Mouse (Mus musculus) lung, embryonic 15.5 days (tissue): ENCODE measurements around the gene Wdr20rt. TPM values are rescaled to one million over a fixed set of nuclear protein-coding genes. Genes with fewer than 3 reads are reported as not detected.
"Not testable (repeated sequence)": the region's sequence is repeated elsewhere in the genome, so short reads cannot be mapped to it uniquely, and the experiment has no call there.

Experiments
- ATAC-seq: fragments of 200-750 bp; cut with Nextera tagmentation; 2 replicates; pipeline ENCODE4 v1.8.0; 2017; ENCODE audit warnings: moderate number of reproducible peaks, borderline replicate concordance; ENCODE audit not compliant: low FRiP score, low TSS enrichment; ENCODE audit errors: extremely low read depth
- H3K27ac ChIP-seq: fragments of 300-500 bp; sonication (generic); 2 replicates; pipeline ENCODE4 v1.5.1; 2015; ENCODE audit warnings: moderate library complexity, mild to moderate bottlenecking, inconsistent platforms
- H3K27me3 ChIP-seq: fragments of 300-500 bp; sonication (generic); 2 replicates; pipeline ENCODE4 v1.6.1; 2015; ENCODE audit warnings: inconsistent platforms
- H3K36me3 ChIP-seq: fragments of 300-500 bp; sonication (generic); 2 replicates; pipeline ENCODE4 v1.6.1; 2015; ENCODE audit warnings: inconsistent platforms
- H3K4me1 ChIP-seq: fragments of 300-500 bp; sonication (generic); 2 replicates; pipeline ENCODE4 v1.6.1; 2015; ENCODE audit warnings: inconsistent platforms
- H3K4me2 ChIP-seq: fragments of 300-500 bp; sonication (generic); 2 replicates; pipeline ENCODE4 v1.6.1; 2015; ENCODE audit warnings: inconsistent platforms, mild to moderate bottlenecking, moderate library complexity
- H3K4me3 ChIP-seq: fragments of 300-500 bp; sonication (generic); 2 replicates; pipeline ENCODE4 v1.5.1; 2015; ENCODE audit warnings: mild to moderate bottlenecking, inconsistent platforms
- H3K9ac ChIP-seq: fragments of 300-500 bp; sonication (generic); 2 replicates; pipeline ENCODE4 v1.6.1; 2015; ENCODE audit warnings: inconsistent platforms
- H3K9me3 ChIP-seq: fragments of 300-500 bp; sonication (generic); 2 replicates; pipeline ENCODE4 v1.6.1; 2016; ENCODE audit warnings: inconsistent platforms
- WGBS: fragments of 180-500 bp; shearing (Covaris S2); methylation state at CpG from one replicate; pipeline ENCODE4 v1.1.7; 2015; 5-methylcytosine and 5-hydroxymethylcytosine counted together
- polyA plus RNA-seq: library from polyadenylated mRNA; unstranded; fragments of >200 nt; fragmentation: Nextera tagmentation; extraction: Ambion mirVana; gene quantifications from 2 replicates; pipeline ENCODE4 v1.2.1, GENCODE M21; 2015

Wdr20rt gene
- polyA plus RNA-seq, result not detected in 2 replicates

DNA sequence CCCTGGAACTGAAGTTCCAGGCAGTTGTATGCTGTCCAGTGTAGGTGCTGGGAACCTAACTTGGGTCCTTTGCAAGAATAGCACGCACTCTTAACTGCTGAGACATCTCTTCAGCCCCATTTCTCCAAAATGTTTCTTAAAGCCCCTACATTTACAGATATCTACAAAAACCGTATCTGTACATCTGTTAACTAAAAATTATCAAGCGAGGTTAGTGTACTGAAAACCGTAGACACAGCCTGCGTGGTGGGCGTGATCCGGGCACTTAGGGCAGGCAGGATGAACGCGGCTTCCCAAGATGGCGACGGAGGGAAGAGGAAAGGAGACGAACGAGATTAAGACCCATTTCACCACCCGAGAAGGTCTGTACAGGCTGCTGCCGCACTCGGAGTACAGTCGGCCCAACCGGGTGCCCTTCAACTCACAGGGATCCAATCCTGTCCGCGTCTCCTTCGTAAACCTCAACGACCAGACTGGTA is at the start of gene Wdr20rt:
Gene Wdr20rt (plus strand): TSS at position 51 of the 479 bp plus-strand sequence.
- H3K27me3 ChIP-seq, result no peaks in the 10 kb centered on the region
- H3K9me3 ChIP-seq, result no peaks in the 10 kb centered on the region
- H3K4me2 ChIP-seq, result no peak within 1 kb of the TSS
- 92% methylated on average over 22 of the region's 22 CpGs for WGBS
- no peak within 1 kb of the TSS for H3K27ac ChIP-seq
- H3K4me3 ChIP-seq, result no peak within 1 kb of the TSS
- no peak within 1 kb of the TSS for H3K9ac ChIP-seq
- no peaks in the 10 kb centered on the region for H3K4me1 ChIP-seq
- no peaks in the 10 kb centered on the region for H3K36me3 ChIP-seq
- ATAC-seq, result no peak

GRCm38 (mm10) chr12:65187365-65187764 is 38.0 kb upstream of the Wdr20rt start:
- Histone ChIP-seq H3K9ac (no peak overlapping the region), H3K27me3 (no peaks in the 10 kb centered on the region), H3K4me3 (no peak overlapping the region), H3K4me1 (no peaks in the 10 kb centered on the region), H3K9me3 (no peaks in the 10 kb centered on the region), H3K27ac (no peak overlapping the region), H3K36me3 (no peaks in the 10 kb centered on the region), H3K4me2 (no peak overlapping the region)
- 64% methylated on average over 3 of the region's 3 CpGs for WGBS
- ATAC-seq, result no peak

- Histone ChIP-seq H3K9ac (no peak overlapping the region), H3K27ac (no peak overlapping the region), H3K4me2 (no peak overlapping the region), H3K4me3 (no peak overlapping the region), H3K9me3 (no peaks in the 10 kb centered on the region), H3K36me3 (no peaks in the 10 kb centered on the region), H3K27me3 (no peaks in the 10 kb centered on the region), H3K4me1 (no peaks in the 10 kb centered on the region)
- no peak for ATAC-seq
- 64% methylated on average over 2 of the region's 2 CpGs for WGBS
Observed at GRCm38 (mm10) chr12:65189213-65189612, 36.1 kb upstream of the Wdr20rt start.

- WGBS, result 71% methylated on average over 5 of the region's 5 CpGs
- ATAC-seq, result no peak
Observed at GRCm38 (mm10) chr12:65194003-65194530, 31.2 kb upstream of the Wdr20rt start.

GRCm38 (mm10) chr12:65201812-65202211 is 23.5 kb upstream of the Wdr20rt start:
- Histone ChIP-seq H3K9me3 (no peaks in the 10 kb centered on the region), H3K27me3 (no peaks in the 10 kb centered on the region), H3K4me1 (no peaks in the 10 kb centered on the region), H3K36me3 (no peaks in the 10 kb centered on the region), H3K27ac (no peak overlapping the region), H3K4me2 (no peak overlapping the region), H3K4me3 (no peak overlapping the region), H3K9ac (no peak overlapping the region)
- WGBS, result 100% methylated on average over 2 of the region's 2 CpGs
- ATAC-seq, result no peak

More at GRCm38 (mm10) chr12:65194003-65194530, 31.2 kb upstream of the Wdr20rt start:
- Histone ChIP-seq H3K4me2 (no peak overlapping the region), H3K4me1 (no peaks in the 10 kb centered on the region), H3K27me3 (no peaks in the 10 kb centered on the region), H3K36me3 (no peaks in the 10 kb centered on the region), H3K27ac (no peak overlapping the region), H3K4me3 (no peak overlapping the region), H3K9ac (no peak overlapping the region), H3K9me3 (no peaks in the 10 kb centered on the region)

GRCm38 (mm10) chr12:65206431-65206830 is 18.9 kb upstream of the Wdr20rt start:
- 68% methylated on average over 1 of the region's 1 CpGs for WGBS
- Histone ChIP-seq H3K4me2 (no peak overlapping the region), H3K4me3 (no peak overlapping the region), H3K4me1 (no peaks in the 10 kb centered on the region), H3K9ac (no peak overlapping the region), H3K27ac (no peak overlapping the region), H3K36me3 (no peaks in the 10 kb centered on the region), H3K27me3 (no peaks in the 10 kb centered on the region), H3K9me3 (no peaks in the 10 kb centered on the region)
- ATAC-seq, result no peak

- H3K4me3 ChIP-seq, result no peak overlapping the region
- no peak overlapping the region for H3K27ac ChIP-seq
- H3K9ac ChIP-seq, result no peak overlapping the region
- no peak for ATAC-seq
- no peaks in the 10 kb centered on the region for H3K36me3 ChIP-seq
- no peaks in the 10 kb centered on the region for H3K4me1 ChIP-seq
- no peaks in the 10 kb centered on the region for H3K9me3 ChIP-seq
- H3K4me2 ChIP-seq, result no peak overlapping the region
- no peaks in the 10 kb centered on the region for H3K27me3 ChIP-seq
- WGBS, result 80% methylated on average over 6 of the region's 6 CpGs
Observed at GRCm38 (mm10) chr12:65216404-65216840, 8.9 kb upstream of the Wdr20rt start.

DNA sequence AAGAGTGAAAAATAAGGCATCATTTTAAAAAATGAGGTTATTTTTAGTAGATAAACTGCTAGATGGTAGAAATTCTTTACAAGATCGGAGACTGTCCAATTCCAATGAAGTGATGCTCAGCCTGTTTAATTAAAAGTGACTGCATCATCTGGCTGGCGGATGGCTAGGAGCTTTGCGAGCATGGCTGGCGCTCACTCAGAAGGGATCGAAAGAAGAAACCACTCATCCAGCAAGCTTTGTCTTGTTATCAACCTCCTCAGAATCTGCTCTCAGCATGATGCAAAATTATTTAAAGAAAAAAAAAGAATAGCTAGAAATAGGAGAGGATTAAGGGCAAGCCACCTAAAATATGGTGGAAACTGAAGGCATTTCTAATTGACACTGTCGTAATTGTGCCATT is 3.3 kb downstream of the Wdr20rt start:
- ATAC-seq, result no peak
- Histone ChIP-seq H3K36me3 (no peaks in the 10 kb centered on the region), H3K27ac (no peak overlapping the region), H3K4me3 (no peak overlapping the region), H3K9me3 (no peaks in the 10 kb centered on the region), H3K27me3 (no peaks in the 10 kb centered on the region), H3K9ac (no peak overlapping the region), H3K4me1 (no peaks in the 10 kb centered on the region), H3K4me2 (no peak overlapping the region)
- WGBS, result 80% methylated on average over 6 of the region's 6 CpGs

GRCm38 (mm10) chr12:65229041-65229440 is 3.7 kb downstream of the Wdr20rt start:
- Histone ChIP-seq H3K9ac (no peak overlapping the region), H3K27me3 (no peaks in the 10 kb centered on the region), H3K36me3 (no peaks in the 10 kb centered on the region), H3K4me1 (no peaks in the 10 kb centered on the region), H3K4me3 (no peak overlapping the region), H3K27ac (no peak overlapping the region), H3K4me2 (no peak overlapping the region), H3K9me3 (no peaks in the 10 kb centered on the region)
- ATAC-seq, result no peak

DNA sequence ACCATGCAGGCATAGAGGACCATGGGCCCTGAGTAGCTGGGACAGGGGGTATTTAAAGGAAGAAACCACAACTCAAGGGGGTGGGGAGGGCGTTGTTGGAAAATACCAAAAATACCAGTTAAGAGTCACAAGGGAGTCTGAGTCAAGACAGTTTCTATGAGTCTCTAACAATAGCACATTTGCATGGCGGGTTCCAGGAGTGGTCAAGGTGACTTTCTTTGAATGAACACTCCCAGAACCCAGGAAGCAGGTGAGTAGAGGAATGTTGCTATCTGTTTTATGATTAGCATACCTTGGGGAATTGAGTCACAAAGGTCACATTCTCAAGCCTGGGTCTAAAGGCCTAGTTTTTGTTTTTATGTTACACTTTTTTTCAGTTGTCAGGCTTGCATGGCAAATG is 7.5 kb downstream of the Wdr20rt start:
- ATAC-seq, H3K27me3 ChIP-seq: not testable (repeated sequence)
- WGBS, result 69% methylated on average over 2 of the region's 2 CpGs

GRCm38 (mm10) chr12:65250116-65250738 is 24.9 kb downstream of the Wdr20rt start:
- Histone ChIP-seq H3K4me2 (no peak overlapping the region), H3K36me3 (no peaks in the 10 kb centered on the region), H3K4me3 (no peak overlapping the region), H3K27ac (no peak overlapping the region), H3K9me3 (no peaks in the 10 kb centered on the region), H3K27me3 (no peaks in the 10 kb centered on the region), H3K9ac (no peak overlapping the region), H3K4me1 (no peaks in the 10 kb centered on the region)
- 80% methylated on average over 10 of the region's 10 CpGs for WGBS
- no peak for ATAC-seq

More for the DNA sequence above, 7.5 kb downstream of the Wdr20rt start:
- not testable (repeated sequence) for H3K4me3 ChIP-seq, H3K9ac ChIP-seq, H3K4me2 ChIP-seq, H3K36me3 ChIP-seq, H3K4me1 ChIP-seq, H3K9me3 ChIP-seq, H3K27ac ChIP-seq

GRCm38 (mm10) chr12:65256887-65257286 is 31.6 kb downstream of the Wdr20rt start:
- Histone ChIP-seq H3K4me3 (no peak overlapping the region), H3K27ac (no peak overlapping the region), H3K36me3 (no peaks in the 10 kb centered on the region), H3K9ac (no peak overlapping the region), H3K4me2 (no peak overlapping the region), H3K27me3 (no peaks in the 10 kb centered on the region), H3K9me3 (no peaks in the 10 kb centered on the region), H3K4me1 (no peaks in the 10 kb centered on the region)
- ATAC-seq, result no peak
